Mouse (Mus musculus) forebrain, embryonic 13.5 days (tissue): ENCODE results near the gene Tia1. TPM values are rescaled to one million over a fixed set of nuclear protein-coding genes. Genes with fewer than 3 reads are reported as not detected.

Experiments
- ATAC-seq: fragments of 200-750 bp; cut with Nextera tagmentation; 2 replicates; pipeline ENCODE4 v1.8.0; 2017
- H3K27ac ChIP-seq: fragments of 300-500 bp; sonication (generic); 2 replicates; pipeline ENCODE4 v1.5.1; 2015; ENCODE audit warnings: inconsistent platforms, mild to moderate bottlenecking, moderate library complexity
- H3K27me3 ChIP-seq: fragments of 300-500 bp; sonication (generic); 2 replicates; pipeline ENCODE4 v1.6.1; 2015; ENCODE audit warnings: mild to moderate bottlenecking, inconsistent platforms
- H3K36me3 ChIP-seq: fragments of 300-500 bp; sonication (generic); 2 replicates; pipeline ENCODE4 v1.6.1; 2015; ENCODE audit warnings: mild to moderate bottlenecking, inconsistent platforms; ENCODE audit not compliant: poor library complexity, severe bottlenecking
- H3K4me1 ChIP-seq: fragments of 300-500 bp; sonication (generic); 2 replicates; pipeline ENCODE4 v1.6.1; 2015; ENCODE audit warnings: inconsistent platforms
- H3K4me2 ChIP-seq: fragments of 300-500 bp; sonication (generic); 2 replicates; pipeline ENCODE4 v1.6.1; 2015; ENCODE audit warnings: inconsistent platforms, mild to moderate bottlenecking, moderate library complexity
- H3K4me3 ChIP-seq: fragments of 300-500 bp; sonication (generic); 2 replicates; pipeline ENCODE4 v1.5.1; 2015; ENCODE audit warnings: mild to moderate bottlenecking, inconsistent platforms
- H3K9ac ChIP-seq: fragments of 300-500 bp; sonication (generic); 2 replicates; pipeline ENCODE4 v1.6.1; 2015; ENCODE audit warnings: mild to moderate bottlenecking, inconsistent platforms
- H3K9me3 ChIP-seq: fragments of 300-500 bp; sonication (generic); replicated peaks from 2 replicates; pipeline ENCODE4 v1.6.1; 2016; ENCODE audit warnings: inconsistent platforms
- WGBS: fragments of 180-500 bp; shearing (Covaris S2); methylation state at CpG from one replicate; pipeline ENCODE4 v1.1.7; 2015; 5-methylcytosine and 5-hydroxymethylcytosine counted together
- polyA plus RNA-seq: library from polyadenylated mRNA; unstranded; fragments of >200 nt; fragmentation: Nextera tagmentation; extraction: Ambion mirVana; gene quantifications from 2 replicates; pipeline ENCODE4 v1.2.1, GENCODE M21; 2015

Gene Tia1
- polyA plus RNA-seq = 354 and 375 TPM in 2 replicates

- H3K36me3 ChIP-seq = peaks cover 12% of the 10 kb centered on the region
- H3K9ac ChIP-seq = peak within 1 kb of the TSS; percentile 99
- H3K27ac ChIP-seq = peak within 1 kb of the TSS; percentile 100
- WGBS = under 1% methylated on average over 56 of the region's 62 CpGs
- H3K9me3 ChIP-seq = no peaks in the 10 kb centered on the region
- H3K4me2 ChIP-seq = peak within 1 kb of the TSS; percentile 86
- peak; percentile 97 for ATAC-seq
- H3K4me1 ChIP-seq = peaks cover 21% of the 10 kb centered on the region
- H3K4me3 ChIP-seq = peak within 1 kb of the TSS; percentile 81
- H3K27me3 ChIP-seq = no peaks in the 10 kb centered on the region
These were observed at the start of gene Tia1 for GRCm38 (mm10) chr6:86404100-86404861. Gene Tia1, plus strand, starts transcription at chr6:86404219.

- 67% methylated on average over 3 of the region's 3 CpGs for WGBS
- ATAC-seq = no peak
- Histone ChIP-seq H3K4me2 (no peak overlapping the region), H3K4me3 (no peak overlapping the region), H3K4me1 (no peaks in the 10 kb centered on the region), H3K9me3 (no peaks in the 10 kb centered on the region), H3K27ac (no peak overlapping the region), H3K27me3 (no peaks in the 10 kb centered on the region), H3K36me3 (no peaks in the 10 kb centered on the region), H3K9ac (no peak overlapping the region)
These were observed 49.1 kb upstream of the Tia1 start for GRCm38 (mm10) chr6:86354948-86355347.

- Histone ChIP-seq H3K27me3 (no peaks in the 10 kb centered on the region), H3K27ac (no peak overlapping the region), H3K9ac (no peak overlapping the region), H3K36me3 (no peaks in the 10 kb centered on the region), H3K4me1 (no peaks in the 10 kb centered on the region), H3K4me2 (no peak overlapping the region), H3K4me3 (no peak overlapping the region), H3K9me3 (no peaks in the 10 kb centered on the region)
- 86% methylated on average over 9 of the region's 9 CpGs for WGBS
- ATAC-seq = no peak
These were observed 47.1 kb upstream of the Tia1 start for GRCm38 (mm10) chr6:86356956-86357355.

- WGBS = 74% methylated on average over 7 of the region's 7 CpGs
- ATAC-seq = no peak
- Histone ChIP-seq H3K4me3 (no peak overlapping the region), H3K4me1 (0 out of 2 replicates have a peak, but pooled peaks cover 3% of the 10 kb centered on the region), H3K27me3 (no peaks in the 10 kb centered on the region), H3K4me2 (no peak overlapping the region), H3K9me3 (no peaks in the 10 kb centered on the region), H3K27ac (no peak overlapping the region), H3K9ac (no peak overlapping the region), H3K36me3 (no peaks in the 10 kb centered on the region)
These were observed 43.3 kb upstream of the Tia1 start for GRCm38 (mm10) chr6:86360691-86361090.

GRCm38 (mm10) chr6:86361373-86361772, 42.6 kb upstream of the Tia1 start:
- WGBS = 88% methylated on average over 7 of the region's 7 CpGs
- no peak overlapping the region for H3K4me2 ChIP-seq
- no peak overlapping the region for H3K4me3 ChIP-seq
- H3K27me3 ChIP-seq = no peaks in the 10 kb centered on the region
- no peak for ATAC-seq
- no peak overlapping the region for H3K9ac ChIP-seq
- peaks cover 9% of the 10 kb centered on the region for H3K4me1 ChIP-seq
- H3K9me3 ChIP-seq = no peaks in the 10 kb centered on the region
- H3K36me3 ChIP-seq = no peaks in the 10 kb centered on the region
- H3K27ac ChIP-seq = no peak overlapping the region

GRCm38 (mm10) chr6:86364442-86365141, 39.4 kb upstream of the Tia1 start:
- H3K4me2 ChIP-seq = peak overlapping the region; percentile 91
- peak; percentile 54 for ATAC-seq
- peaks cover 21% of the 10 kb centered on the region for H3K36me3 ChIP-seq
- peaks cover 17% of the 10 kb centered on the region for H3K4me1 ChIP-seq
- H3K4me3 ChIP-seq = peak overlapping the region; percentile 73
- H3K9me3 ChIP-seq = no peaks in the 10 kb centered on the region
- H3K9ac ChIP-seq = peak overlapping the region; percentile 85
- no peaks in the 10 kb centered on the region for H3K27me3 ChIP-seq
- H3K27ac ChIP-seq = peak overlapping the region; percentile 60
- 2% methylated on average over 17 of the region's 17 CpGs for WGBS

- H3K4me1 ChIP-seq = peaks cover 19% of the 10 kb centered on the region
- peak within 1 kb of the TSS; percentile 91 for H3K4me2 ChIP-seq
- WGBS = under 1% methylated on average over 72 of the region's 76 CpGs
- H3K27me3 ChIP-seq = no peaks in the 10 kb centered on the region
- peak within 1 kb of the TSS; percentile 73 for H3K4me3 ChIP-seq
- ATAC-seq = peak; percentile 91
- H3K36me3 ChIP-seq = peaks cover 22% of the 10 kb centered on the region
- peak within 1 kb of the TSS; percentile 85 for H3K9ac ChIP-seq
- H3K9me3 ChIP-seq = no peaks in the 10 kb centered on the region
- H3K27ac ChIP-seq = peak within 1 kb of the TSS; percentile 60
These were observed 38.5 kb upstream of the Tia1 start, which contains the start of gene Fam136a for GRCm38 (mm10) chr6:86365371-86366124. Gene Fam136a, plus strand, starts transcription at chr6:86365646.

- ATAC-seq = no peak
- 37% methylated on average over 25 of the region's 25 CpGs for WGBS
- H3K27ac ChIP-seq = peak overlapping the region; percentile 60
- H3K27me3 ChIP-seq = no peaks in the 10 kb centered on the region
- H3K4me1 ChIP-seq = peaks cover 24% of the 10 kb centered on the region
- H3K36me3 ChIP-seq = peaks cover 22% of the 10 kb centered on the region
- H3K4me3 ChIP-seq = peak overlapping the region; percentile 73
- H3K4me2 ChIP-seq = peak overlapping the region; percentile 91
- no peaks in the 10 kb centered on the region for H3K9me3 ChIP-seq
- peak overlapping the region; percentile 85 for H3K9ac ChIP-seq
These were observed 37.7 kb upstream of the Tia1 start for GRCm38 (mm10) chr6:86366125-86366852.

- Histone ChIP-seq H3K4me2 (peak overlapping the region; percentile 91), H3K4me3 (peak overlapping the region; percentile 73), H3K27ac (no peak overlapping the region), H3K9ac (peak overlapping the region; percentile 85; the same call in 1 of the 2 replicates), H3K36me3 (peaks cover 22% of the 10 kb centered on the region), H3K9me3 (no peaks in the 10 kb centered on the region), H3K4me1 (peaks cover 24% of the 10 kb centered on the region), H3K27me3 (no peaks in the 10 kb centered on the region)
- no peak for ATAC-seq
- WGBS = 71% methylated on average over 2 of the region's 2 CpGs
These were observed 37.2 kb upstream of the Tia1 start for GRCm38 (mm10) chr6:86366853-86367249.

GRCm38 (mm10) chr6:86368479-86368878, 35.5 kb upstream of the Tia1 start:
- Histone ChIP-seq H3K27ac (no peak overlapping the region), H3K4me1 (peaks cover 40% of the 10 kb centered on the region), H3K36me3 (peaks cover 22% of the 10 kb centered on the region), H3K9ac (no peak overlapping the region), H3K27me3 (no peaks in the 10 kb centered on the region), H3K9me3 (no peaks in the 10 kb centered on the region), H3K4me2 (no peak overlapping the region), H3K4me3 (no peak overlapping the region)
- WGBS = 76% methylated on average over 5 of the region's 5 CpGs
- no peak for ATAC-seq

- H3K4me3 ChIP-seq = peak overlapping the region; percentile 96
- 65% methylated on average over 3 of the region's 3 CpGs for WGBS
These were observed 33.8 kb upstream of the Tia1 start for GRCm38 (mm10) chr6:86370093-86370713.

More at GRCm38 (mm10) chr6:86370093-86370713, 33.8 kb upstream of the Tia1 start:
- ATAC-seq = no peak
- H3K9ac ChIP-seq = peak overlapping the region; percentile 79
- peaks cover 26% of the 10 kb centered on the region for H3K36me3 ChIP-seq
- H3K27ac ChIP-seq = peak overlapping the region; percentile 93
- no peaks in the 10 kb centered on the region for H3K27me3 ChIP-seq
- no peaks in the 10 kb centered on the region for H3K9me3 ChIP-seq
- peak overlapping the region; percentile 96 for H3K4me2 ChIP-seq
- H3K4me1 ChIP-seq = peaks cover 38% of the 10 kb centered on the region
